Mouse (Mus musculus) olfactory bulb, adult 2 months (tissue): ENCODE measurements around the gene Pla2g12b.

Experiments
- CTCF ChIP-seq: fragments of 200-500 bp; IDR thresholded peaks from 2 replicates; pipeline ENCODE4 v1.5.1; 2012; ENCODE audit warnings: low read depth, mild to moderate bottlenecking, low read length, moderate library complexity; ENCODE audit not compliant: insufficient read depth
- POLR2A ChIP-seq: fragments of 200-500 bp; IDR thresholded peaks from 2 replicates; pipeline ENCODE4 v1.6.1; 2012; ENCODE audit warnings: mild to moderate bottlenecking, low read depth, low read length, moderate library complexity; ENCODE audit not compliant: insufficient read depth

DNA sequence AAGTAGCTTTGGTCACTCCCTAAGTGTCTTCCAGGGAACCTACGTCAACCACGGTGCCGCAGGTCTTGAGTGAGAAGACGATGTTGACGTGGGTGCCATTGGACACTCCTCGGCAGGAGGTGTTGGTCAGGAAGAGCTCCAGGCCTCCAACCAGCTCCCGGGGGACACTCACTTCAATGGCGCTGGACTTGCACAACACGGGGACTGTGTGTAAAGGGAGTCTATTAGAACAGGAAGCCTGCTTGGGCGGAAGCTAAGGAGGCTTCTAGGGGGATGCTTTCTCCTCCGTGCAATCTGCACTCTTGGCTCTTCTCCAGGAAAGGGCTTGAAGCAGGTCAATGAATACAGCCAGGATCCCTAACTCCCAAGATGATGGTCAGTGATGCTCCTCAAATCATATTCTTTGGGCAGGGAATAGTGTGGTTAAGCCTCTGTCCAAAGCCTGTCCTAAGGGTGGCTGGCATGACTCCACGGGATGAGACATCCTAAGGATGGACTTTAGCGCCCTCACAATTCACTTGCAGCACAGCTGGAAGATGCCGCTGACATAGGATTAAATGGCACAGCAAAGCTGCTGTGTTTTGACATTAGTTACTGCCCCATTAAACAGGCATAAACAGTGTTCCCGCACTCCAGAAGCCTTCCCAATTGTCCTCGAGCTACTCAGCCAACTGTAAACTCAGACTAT, 26.1 kb downstream of the Pla2g12b start:
- TF ChIP-seq POLR2A (no peak), CTCF (no peak)
